Mouse (Mus musculus): ENCODE measurements around the gene Rps19bp1.

The Rps19bp1 gene

GRCm38 (mm10) chr15:80219211-80219610, 44.9 kb downstream of the Rps19bp1 start:
- peak; percentile 38 to 43 for DNase-seq (ENCODE audit: low spot score in 2 of 2)

- DNase-seq (ENCODE audit: low spot score in 2 of 2) = no peak
Measured at GRCm38 (mm10) chr15:80217476-80217875, 46.6 kb downstream of the Rps19bp1 start.

DNA sequence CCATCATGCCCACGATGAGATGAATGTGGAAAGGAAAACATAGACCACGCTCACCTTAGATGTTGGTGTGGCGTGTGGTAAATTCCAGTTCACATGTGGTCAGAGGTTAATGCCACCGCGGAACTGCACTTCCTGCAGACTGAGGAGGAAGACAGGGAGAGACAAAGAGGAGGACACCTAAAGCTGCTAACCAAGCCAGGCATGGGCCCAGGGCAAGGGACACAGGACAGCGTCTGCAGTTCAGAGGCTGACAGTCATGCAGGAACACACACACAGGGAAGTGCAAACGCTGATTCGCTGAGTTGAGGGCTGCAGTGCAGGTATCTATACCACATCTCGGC, 47.7 kb downstream of the Rps19bp1 start:
- DNase-seq (ENCODE audit: low spot score in 2 of 2) = no peak

GRCm38 (mm10) chr15:80215716-80216479, 48.2 kb downstream of the Rps19bp1 start:
- DNase-seq (ENCODE audit: low spot score in 2 of 2) = peak in 1 of 2 experiments; percentile 16

DNA sequence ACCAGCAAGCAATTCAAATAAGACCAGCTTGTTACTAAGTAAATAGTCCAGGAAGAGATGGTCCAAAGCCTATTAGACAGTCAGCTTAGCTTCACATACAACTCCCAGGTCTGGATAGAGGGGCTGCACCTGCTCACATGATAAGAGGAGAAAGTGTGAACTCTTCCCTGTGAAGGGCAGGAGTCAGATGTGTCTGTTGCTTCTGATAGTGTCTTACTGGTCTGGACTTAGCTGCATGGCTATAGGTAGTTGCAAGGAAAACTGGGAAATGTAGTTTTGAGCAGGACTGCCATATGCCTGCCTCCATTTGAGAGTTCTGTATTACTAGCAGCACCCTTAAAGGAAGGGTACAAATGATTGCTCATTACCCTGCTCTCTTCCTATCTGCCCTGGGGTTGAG, 50.4 kb downstream of the Rps19bp1 start:
- DNase-seq (ENCODE audit: low spot score in 2 of 2) = no peak
